Mouse (Mus musculus): ENCODE data around the gene Ranbp17.

GRCm38 (mm10) chr11:33513376-33513991 lies at the start of gene Ranbp17:
- TF ChIP-seq CTCF (IDR thresholded peaks at IDR 0.05; ENCODE audit: insufficient read depth, low read depth, low read length) (no peak), POLR2A (IDR thresholded peaks at IDR 0.05; ENCODE audit: insufficient read depth, low read depth, low read length) (peak; percentile 40; the same call in 1 of the 2 replicates)
